Mouse (Mus musculus) layer of hippocampus, postnatal 25 days (tissue): Measurements from ENCODE around the gene Pax9. TPM values are rescaled to one million over a fixed set of nuclear protein-coding genes. Genes with fewer than 3 reads are reported as not detected.

Source experiments
- DNase-seq, 2 experiments: peaks; one replicate each; pipeline ENCODE4 v3.0.0; 2022; ENCODE audit warnings: mixed read lengths in 2 of 2, low spot score in 1 of 2; ENCODE audit errors: extremely low spot score in 1 of 2
- total RNA-seq, 2 experiments: library from RNA; stranded (reverse); gene quantifications; 2 replicates each; pipeline ENCODE4 v1.2.3; 2021

The Pax9 gene
- total RNA-seq, 2 experiments from 2014 or later, result not detected

DNA sequence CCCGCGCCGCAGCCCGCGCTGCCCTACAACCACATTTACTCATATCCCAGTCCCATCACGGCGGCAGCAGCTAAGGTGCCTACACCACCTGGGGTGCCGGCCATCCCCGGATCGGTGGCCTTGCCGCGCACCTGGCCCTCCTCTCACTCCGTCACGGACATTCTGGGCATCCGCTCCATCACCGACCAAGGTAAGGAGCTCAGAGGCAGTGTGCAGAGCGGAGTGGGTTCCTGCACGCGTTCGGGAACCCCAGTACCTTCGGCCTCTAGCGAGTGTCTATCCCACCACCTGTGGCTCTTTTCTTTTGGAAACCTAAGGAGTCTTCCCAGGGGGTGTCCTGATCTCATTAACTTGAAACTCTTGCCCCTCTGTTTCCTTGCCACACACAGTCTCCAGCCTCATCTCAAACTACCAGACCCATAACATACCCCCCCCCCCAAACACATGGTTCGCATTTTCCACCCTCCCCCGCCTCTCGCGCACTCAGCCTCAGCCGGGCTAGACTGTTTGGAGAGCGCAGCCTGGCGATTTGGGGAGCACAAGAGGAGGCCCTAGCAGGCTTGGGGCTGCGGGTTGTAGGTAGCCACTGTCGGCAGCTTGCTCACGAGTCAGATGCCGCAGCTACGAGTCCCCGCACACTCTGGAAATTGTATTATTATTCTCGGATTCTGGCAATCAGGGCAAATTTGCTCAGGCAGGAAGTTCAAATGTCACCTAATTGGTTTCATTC is 5.6 kb downstream of the Pax9 start:
- DNase-seq, result no peak

DNA sequence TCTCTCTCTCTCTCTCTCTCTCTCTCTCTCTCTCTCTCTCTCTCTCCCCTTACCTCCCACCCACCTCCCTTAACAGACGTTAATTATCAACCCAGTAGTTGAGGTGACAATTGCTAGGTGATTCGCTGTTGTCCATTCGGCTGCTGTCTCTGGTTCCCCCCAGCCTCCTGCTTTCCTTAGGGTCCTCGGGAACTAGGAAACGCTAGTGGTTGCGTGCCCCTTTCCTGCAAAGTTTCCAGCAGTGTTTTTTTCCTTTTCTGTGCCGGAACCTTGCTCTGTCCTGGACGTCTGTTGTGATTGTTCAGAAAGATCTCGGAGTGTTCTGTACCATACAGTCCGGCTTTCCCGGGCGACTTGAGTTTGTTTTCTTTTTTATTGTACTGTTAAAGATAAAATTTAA is 6.2 kb downstream of the Pax9 start:
- DNase-seq, result no peak

DNA sequence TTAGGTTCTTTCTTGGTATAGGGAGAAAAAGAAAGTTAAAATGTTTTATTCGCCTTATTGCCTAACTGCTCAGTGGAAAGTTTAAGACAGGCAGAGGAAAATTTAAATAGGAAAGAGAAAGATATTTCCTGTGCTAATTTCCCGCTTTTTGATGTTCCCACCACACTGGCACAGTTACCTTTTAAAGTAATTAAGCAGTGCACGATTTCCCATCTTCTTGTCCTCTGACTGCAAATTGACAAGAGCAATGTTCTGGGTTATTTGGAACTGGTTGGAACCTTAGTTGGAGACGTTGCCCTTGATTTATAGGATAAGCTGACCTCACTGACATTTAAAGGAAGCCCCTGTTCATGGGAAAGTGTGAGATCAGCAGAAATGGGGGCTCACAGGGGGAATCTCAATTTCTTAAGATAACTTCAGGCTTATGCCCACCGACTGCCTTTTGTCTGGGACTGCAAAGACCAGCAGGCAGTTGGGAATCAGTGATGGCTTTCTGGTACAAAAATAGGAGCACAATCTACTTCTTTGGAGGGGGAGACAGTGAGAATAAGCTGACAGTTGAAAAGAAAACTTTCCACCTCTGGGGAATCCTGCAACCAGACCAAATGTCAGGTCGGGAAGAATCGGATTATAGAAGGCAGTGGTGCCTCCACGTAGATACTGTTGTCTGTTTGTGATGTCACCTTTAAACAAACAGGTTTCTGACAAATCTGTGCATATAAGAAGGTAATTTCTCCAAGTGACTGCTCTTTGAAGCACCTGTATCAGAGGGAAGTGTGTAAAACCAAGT is 6.8 kb downstream of the Pax9 start:
- DNase-seq, result no peak

DNA sequence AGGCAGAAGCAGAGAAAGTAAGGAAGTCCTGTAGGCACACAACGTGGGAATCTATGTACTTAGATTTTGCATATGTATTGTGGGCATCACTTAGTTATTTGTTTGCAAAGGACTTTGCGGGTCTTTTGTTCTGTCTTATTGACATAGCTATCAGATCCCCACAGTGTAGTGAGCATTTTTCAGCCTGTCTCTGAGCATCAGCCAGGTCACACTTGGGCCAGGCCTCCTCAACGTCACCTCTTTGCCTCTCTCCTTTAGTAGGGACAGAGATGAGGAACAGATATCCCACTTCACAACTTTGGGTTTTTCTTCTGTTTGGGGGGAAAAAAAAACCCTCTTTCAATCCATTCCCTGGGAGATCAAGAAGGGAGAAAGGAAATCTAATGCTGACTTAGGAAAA is 7.8 kb downstream of the Pax9 start:
- no peak for DNase-seq

DNA sequence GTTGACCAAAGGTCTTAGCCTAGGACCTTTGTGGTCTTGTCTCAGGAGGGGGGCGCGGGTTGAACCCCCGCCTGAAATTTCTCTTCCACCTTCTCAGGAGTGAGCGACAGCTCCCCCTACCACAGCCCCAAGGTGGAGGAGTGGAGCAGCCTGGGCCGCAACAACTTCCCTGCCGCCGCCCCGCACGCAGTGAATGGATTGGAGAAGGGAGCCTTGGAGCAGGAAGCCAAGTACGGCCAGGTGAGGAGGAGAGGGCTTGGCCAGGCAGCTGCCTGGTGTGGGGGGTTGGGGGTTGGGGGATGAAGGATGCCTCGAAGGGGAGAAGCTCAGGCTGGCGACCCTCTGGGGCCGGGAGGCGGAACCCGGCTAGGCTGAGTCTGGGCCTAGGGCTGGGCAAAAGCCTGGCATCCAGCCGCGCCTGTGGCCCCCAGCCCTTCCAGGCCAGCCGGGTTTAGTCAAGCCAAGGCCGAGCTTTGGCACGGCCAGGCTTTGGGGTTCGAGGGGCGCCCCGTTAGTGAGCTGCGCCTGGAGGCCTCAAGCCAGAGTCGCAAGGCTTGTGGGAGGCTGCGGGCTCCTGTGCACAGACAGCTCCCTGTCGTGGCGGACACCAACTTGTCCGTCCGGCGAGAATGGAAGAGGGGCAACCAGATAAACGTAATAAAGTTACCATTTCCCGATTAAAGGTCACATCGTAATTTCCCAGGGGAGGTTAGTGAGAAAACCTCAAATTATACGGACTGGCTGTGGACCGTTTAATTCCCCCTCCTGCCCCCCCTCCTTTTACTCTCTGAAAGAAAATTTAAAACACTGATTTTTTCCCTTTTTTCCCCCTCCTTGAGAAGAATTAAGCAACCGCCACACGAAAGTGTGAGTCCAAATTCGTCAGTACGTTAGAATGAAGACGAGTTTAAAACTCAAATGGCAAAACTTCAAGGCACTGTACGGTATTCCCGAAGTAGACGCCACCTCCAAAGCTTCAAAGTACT is 8.6 kb downstream of the Pax9 start:
- no peak for DNase-seq

DNA sequence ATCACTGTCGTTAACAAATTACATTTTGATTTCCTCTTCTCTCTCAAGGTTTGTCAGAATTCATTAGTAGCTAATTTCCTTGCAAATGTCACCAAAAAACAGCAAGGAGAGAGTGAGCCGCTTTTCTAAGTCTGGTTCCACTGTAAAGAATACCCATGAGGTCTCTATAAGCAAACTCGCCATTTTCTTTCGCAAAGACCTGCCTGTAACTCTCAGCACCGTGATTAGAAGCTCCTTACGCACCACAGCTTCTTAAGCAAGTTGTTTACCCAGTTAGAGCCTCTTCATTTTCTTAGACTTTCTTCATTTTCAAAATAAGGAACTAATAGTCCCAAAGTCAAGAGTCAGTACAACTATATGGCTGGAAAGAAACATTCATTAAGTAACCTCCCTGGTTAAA is 9.4 kb downstream of the Pax9 start:
- DNase-seq, result no peak

DNA sequence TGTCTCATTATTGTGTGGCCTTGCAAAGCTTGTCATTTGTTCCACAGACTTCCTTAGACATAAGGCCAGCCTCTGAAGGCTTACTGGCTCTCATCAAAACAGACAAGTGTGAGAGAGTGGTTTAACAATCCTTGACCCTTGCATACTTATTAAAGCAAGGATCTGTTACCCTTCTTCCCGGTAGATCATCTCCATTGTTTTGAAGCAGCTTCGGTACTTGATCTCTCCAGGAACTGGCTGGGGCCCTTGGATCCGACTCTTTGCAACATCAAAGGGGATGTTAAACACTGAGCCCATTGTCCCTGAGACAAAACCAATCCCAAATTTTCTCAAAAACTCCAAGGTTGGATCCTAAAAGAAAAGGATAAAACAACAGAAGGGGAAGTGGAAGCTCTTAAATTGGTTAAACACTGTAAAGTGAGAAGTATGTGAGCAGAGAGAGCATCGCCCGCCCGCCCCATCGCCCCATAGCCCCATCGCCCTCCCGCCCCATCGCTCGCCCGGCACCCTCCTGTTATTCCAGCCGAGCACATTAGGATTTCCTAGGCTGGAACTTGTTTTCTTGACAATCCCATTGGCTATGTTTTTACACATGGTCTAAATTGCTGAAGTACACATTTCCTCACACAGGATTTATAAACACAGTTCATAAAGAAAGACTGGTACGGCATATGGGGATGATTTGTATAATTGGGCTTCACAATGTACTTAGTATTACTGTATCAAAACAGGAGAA is 26.6 kb downstream of the Pax9 start:
- DNase-seq, result no peak

DNA sequence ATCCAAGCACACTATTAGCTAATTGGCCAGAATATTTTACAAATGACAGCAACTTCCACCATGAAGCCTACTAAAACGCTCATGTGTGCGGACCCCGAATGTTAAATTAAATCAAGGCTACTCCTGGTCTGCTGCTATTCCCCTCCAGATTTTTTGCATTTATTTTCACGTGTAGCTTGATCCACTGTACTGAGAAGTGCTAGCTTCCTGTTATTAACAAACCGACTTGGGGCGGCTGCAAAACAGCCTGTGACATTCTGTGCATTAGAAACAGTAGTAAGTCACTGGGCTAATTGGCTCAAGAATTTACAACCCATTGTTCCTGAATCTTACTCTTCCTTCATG is 27.1 kb downstream of the Pax9 start:
- no peak for DNase-seq

DNA sequence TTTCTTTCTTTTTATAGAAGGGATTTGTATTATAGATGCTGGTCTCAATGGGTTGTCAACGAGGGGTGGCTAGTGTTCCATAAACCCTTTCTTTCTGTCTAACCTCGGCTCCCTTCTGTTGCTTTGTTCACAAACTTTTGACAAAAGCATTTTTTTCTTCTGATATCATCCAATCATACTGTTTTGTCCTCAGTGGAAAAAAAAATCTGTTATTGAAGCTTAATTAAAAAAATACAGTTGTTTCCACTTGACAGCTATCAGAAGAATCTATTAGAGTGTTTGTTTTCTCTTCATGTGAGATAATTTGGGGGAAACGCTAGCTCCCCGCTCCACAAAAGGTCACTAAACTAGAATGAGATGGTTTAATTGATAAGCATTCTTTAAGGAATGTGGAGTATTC is 36.1 kb downstream of the Pax9 start:
- DNase-seq, result no peak

DNA sequence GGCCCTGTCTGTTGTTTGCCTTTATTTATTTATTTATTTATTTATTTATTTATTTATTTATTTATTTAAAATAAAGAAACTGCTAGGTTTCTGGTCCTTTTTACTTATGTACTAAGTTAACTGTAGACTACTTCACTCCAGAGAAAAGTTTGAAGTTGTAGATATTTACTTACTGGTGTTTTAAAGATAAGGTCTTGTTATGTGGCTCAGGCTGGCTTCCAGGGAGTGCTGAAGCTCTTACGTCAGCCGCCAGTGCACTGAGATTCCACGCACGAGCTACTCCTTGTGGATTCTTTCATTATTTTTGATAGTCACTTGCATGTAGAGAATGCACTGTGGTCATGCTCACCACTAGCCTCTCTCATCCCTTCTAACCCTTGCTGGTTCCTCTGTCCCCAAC is 45.5 kb downstream of the Pax9 start:
- no peak for DNase-seq

Other genes starting within 250 kb of the Pax9 start
- gene Nkx2-1, start 154.9 kb upstream of the Pax9 start, total RNA-seq, result under 1 TPM; 0.27 to 0.42 TPM
- gene Nkx2-9, start 78.5 kb upstream of the Pax9 start, total RNA-seq, result not detected